Mouse (Mus musculus): Measurements from ENCODE around the gene Agl. TPM values are rescaled to one million over a fixed set of nuclear protein-coding genes. Genes with fewer than 3 reads are reported as not detected.

The Agl gene
- polyA plus RNA-seq (2015; fragmentation: Nextera tagmentation; extraction: Ambion mirVana): 8.9 and 9.1 TPM in 2 replicates

DNA sequence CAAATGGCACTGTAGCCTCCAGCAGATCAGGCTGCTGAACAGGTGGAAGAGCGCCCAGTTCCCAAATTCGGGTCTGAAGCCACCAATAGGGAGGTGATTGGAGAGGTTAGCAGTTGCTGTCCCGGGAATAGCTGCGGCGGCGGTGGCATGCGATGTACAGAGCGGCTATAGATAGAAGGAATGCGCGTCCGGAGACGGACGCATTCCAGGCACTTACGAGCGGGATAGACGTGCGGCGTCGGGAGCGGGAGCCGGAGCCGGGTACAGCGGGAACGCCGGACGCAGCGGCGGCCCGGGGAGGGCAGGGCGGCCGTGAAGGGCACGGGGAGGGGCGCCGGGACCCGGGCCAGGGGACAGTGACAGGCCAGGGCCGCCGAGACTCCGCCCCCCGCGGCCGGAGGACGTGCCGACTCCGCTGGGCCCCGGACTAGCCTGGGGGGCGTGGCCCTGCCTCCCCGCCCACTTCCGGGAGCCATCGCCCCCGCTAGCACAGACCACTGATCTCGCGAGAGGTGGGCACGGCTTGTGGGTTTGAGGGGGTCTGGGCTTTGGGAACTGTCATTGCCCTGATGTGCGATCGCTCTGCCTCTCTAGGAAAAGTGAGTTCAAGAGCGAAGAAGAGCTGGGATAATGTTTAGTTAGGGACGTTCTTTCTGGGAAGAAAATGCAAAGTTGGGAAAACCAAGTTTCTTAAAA lies at the start of gene Agl:
Agl (minus strand) TSS at position 356 of the 696 bp plus-strand sequence.
- no peaks in the 10 kb centered on the region for H3K36me3 ChIP-seq (ENCODE audit: control insufficient read depth, insufficient read depth, low read length)
- no peaks in the 10 kb centered on the region for H3K9me3 ChIP-seq (ENCODE audit: control insufficient read depth, low read length)
- DNase-seq (ENCODE audit: low spot score): peak; percentile 95
- H3K27ac ChIP-seq (replicated peaks): peak within 1 kb of the TSS; percentile 90
- peak within 1 kb of the TSS; percentile 81 for H3K4me3 ChIP-seq (ENCODE audit: low read depth, low read length)
- H3K9ac ChIP-seq (ENCODE audit: low read length): peak within 1 kb of the TSS; percentile 74
- ATAC-seq (ENCODE audit: low FRiP score, low TSS enrichment): peak; percentile 99
- WGBS: under 1% methylated on average over 52 of the region's 57 CpGs
- TF ChIP-seq CTCF (IDR thresholded peaks at IDR 0.05; ENCODE audit: low read depth): 0 out of 2 replicates have a peak, but pooled peaks have one; percentile 23
- TF ChIP-seq EP300 (optimal IDR thresholded peaks at IDR 0.05): peak; percentile 94
- no peaks in the 10 kb centered on the region for H3K27me3 ChIP-seq (ENCODE audit: control insufficient read depth, insufficient read depth, low read length)
- H3K4me2 ChIP-seq (replicated peaks; ENCODE audit: low read depth): peak within 1 kb of the TSS; percentile 72
- H3K4me1 ChIP-seq (replicated peaks; ENCODE audit: control insufficient read depth, insufficient read depth): no peaks in the 10 kb centered on the region

- Histone ChIP-seq H3K9me3 (ENCODE audit: control insufficient read depth, low read length) (no peaks in the 10 kb centered on the region), H3K36me3 (ENCODE audit: control insufficient read depth, insufficient read depth, low read length) (no peaks in the 10 kb centered on the region), H3K4me1 (replicated peaks; ENCODE audit: control insufficient read depth, insufficient read depth) (no peaks in the 10 kb centered on the region), H3K27ac (replicated peaks) (no peak overlapping the region), H3K4me3 (ENCODE audit: low read depth, low read length) (no peak overlapping the region), H3K27me3 (ENCODE audit: control insufficient read depth, insufficient read depth, low read length) (no peaks in the 10 kb centered on the region), H3K4me2 (replicated peaks; ENCODE audit: low read depth) (no peak overlapping the region), H3K9ac (ENCODE audit: low read length) (no peak overlapping the region)
- DNase-seq (ENCODE audit: low spot score): no peak
- 77% methylated on average over 6 of the region's 6 CpGs for WGBS
- ATAC-seq (ENCODE audit: low FRiP score, low TSS enrichment): no peak
- TF ChIP-seq EP300 (optimal IDR thresholded peaks at IDR 0.05) (no peak), CTCF (IDR thresholded peaks at IDR 0.05; ENCODE audit: low read depth) (no peak)
These were observed 49.6 kb upstream of the Agl start for GRCm38 (mm10) chr3:116857611-116858010.

GRCm38 (mm10) chr3:116852421-116852820 lies 44.5 kb upstream of the Agl start:
- 88% methylated on average over 3 of the region's 3 CpGs for WGBS

DNA sequence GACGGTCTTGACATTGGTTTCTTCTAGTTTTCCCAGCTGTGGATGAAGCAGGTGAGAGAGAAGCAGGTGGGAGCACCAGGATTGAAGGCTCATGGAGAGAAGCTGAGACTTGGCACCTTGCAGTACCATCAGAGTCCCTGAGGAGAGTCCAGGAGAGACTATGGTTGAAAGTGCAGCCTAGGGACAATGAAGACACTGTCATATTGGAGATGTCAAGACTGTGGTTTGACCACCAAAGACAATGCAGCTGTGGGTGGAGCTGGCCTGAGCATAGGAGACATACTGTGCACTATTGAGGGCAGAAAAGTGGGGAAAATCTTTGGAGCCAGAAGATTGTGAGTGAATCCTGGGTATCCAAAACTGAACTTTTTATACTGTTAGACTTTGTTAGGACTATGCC lies 42.4 kb upstream of the Agl start:
- no peak overlapping the region for H3K4me2 ChIP-seq (replicated peaks; ENCODE audit: low read depth)
- 84% methylated on average over 1 of the region's 1 CpGs for WGBS
- no peak overlapping the region for H3K27ac ChIP-seq (replicated peaks)
- H3K9me3 ChIP-seq (ENCODE audit: control insufficient read depth, low read length): no peaks in the 10 kb centered on the region
- H3K36me3 ChIP-seq (ENCODE audit: control insufficient read depth, insufficient read depth, low read length): no peaks in the 10 kb centered on the region
- DNase-seq (ENCODE audit: low spot score) (no peak), ATAC-seq (ENCODE audit: low FRiP score, low TSS enrichment) (no peak)
- H3K4me1 ChIP-seq (replicated peaks; ENCODE audit: control insufficient read depth, insufficient read depth): no peaks in the 10 kb centered on the region
- no peak overlapping the region for H3K9ac ChIP-seq (ENCODE audit: low read length)
- no peaks in the 10 kb centered on the region for H3K27me3 ChIP-seq (ENCODE audit: control insufficient read depth, insufficient read depth, low read length)
- H3K4me3 ChIP-seq (ENCODE audit: low read depth, low read length): no peak overlapping the region
- TF ChIP-seq EP300 (optimal IDR thresholded peaks at IDR 0.05) (no peak), CTCF (IDR thresholded peaks at IDR 0.05; ENCODE audit: low read depth) (no peak)

More at GRCm38 (mm10) chr3:116852421-116852820, 44.5 kb upstream of the Agl start:
- ATAC-seq (ENCODE audit: low FRiP score, low TSS enrichment): no peak
- no peak overlapping the region for H3K4me3 ChIP-seq (ENCODE audit: low read depth, low read length)
- DNase-seq (ENCODE audit: low spot score): no peak
- H3K27me3 ChIP-seq (ENCODE audit: control insufficient read depth, insufficient read depth, low read length): no peaks in the 10 kb centered on the region
- no peaks in the 10 kb centered on the region for H3K9me3 ChIP-seq (ENCODE audit: control insufficient read depth, low read length)
- H3K4me1 ChIP-seq (replicated peaks; ENCODE audit: control insufficient read depth, insufficient read depth): no peaks in the 10 kb centered on the region
- H3K27ac ChIP-seq (replicated peaks): no peak overlapping the region
- no peak overlapping the region for H3K9ac ChIP-seq (ENCODE audit: low read length)
- H3K36me3 ChIP-seq (ENCODE audit: control insufficient read depth, insufficient read depth, low read length): no peaks in the 10 kb centered on the region
- no peak for TF ChIP-seq CTCF (IDR thresholded peaks at IDR 0.05; ENCODE audit: low read depth)
- no peak overlapping the region for H3K4me2 ChIP-seq (replicated peaks; ENCODE audit: low read depth)

DNA sequence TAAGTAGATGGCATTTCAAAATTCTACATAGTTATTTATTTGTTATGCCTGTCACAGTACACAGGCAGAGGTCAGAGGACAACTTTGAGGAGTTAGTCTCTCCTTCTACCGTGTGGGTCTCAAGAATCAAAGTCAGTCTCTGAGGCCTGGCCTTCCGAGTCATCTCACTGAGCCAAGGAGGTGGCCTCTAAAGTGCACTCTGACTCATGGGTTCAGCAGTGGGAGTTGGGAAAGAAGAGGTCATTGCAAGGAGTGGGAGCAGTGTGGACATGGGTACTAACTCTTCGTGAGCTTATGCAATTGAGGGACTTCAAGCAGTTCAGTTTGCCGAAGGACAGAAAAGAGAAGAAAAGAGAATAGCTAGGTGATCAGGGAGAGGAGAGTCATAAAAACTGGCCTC lies 41.0 kb upstream of the Agl start:
- no peak for ATAC-seq (ENCODE audit: low FRiP score, low TSS enrichment)
- no peak overlapping the region for H3K4me2 ChIP-seq (replicated peaks; ENCODE audit: low read depth)
- no peaks in the 10 kb centered on the region for H3K27me3 ChIP-seq (ENCODE audit: control insufficient read depth, insufficient read depth, low read length)
- H3K27ac ChIP-seq (replicated peaks): no peak overlapping the region
- no peak overlapping the region for H3K9ac ChIP-seq (ENCODE audit: low read length)
- H3K36me3 ChIP-seq (ENCODE audit: control insufficient read depth, insufficient read depth, low read length): no peaks in the 10 kb centered on the region
- WGBS: 72% methylated on average over 4 of the region's 4 CpGs
- TF ChIP-seq CTCF (IDR thresholded peaks at IDR 0.05; ENCODE audit: low read depth) (no peak), EP300 (optimal IDR thresholded peaks at IDR 0.05) (no peak)
- DNase-seq (ENCODE audit: low spot score): no peak
- H3K9me3 ChIP-seq (ENCODE audit: control insufficient read depth, low read length): no peaks in the 10 kb centered on the region
- no peaks in the 10 kb centered on the region for H3K4me1 ChIP-seq (replicated peaks; ENCODE audit: control insufficient read depth, insufficient read depth)
- no peak overlapping the region for H3K4me3 ChIP-seq (ENCODE audit: low read depth, low read length)

DNA sequence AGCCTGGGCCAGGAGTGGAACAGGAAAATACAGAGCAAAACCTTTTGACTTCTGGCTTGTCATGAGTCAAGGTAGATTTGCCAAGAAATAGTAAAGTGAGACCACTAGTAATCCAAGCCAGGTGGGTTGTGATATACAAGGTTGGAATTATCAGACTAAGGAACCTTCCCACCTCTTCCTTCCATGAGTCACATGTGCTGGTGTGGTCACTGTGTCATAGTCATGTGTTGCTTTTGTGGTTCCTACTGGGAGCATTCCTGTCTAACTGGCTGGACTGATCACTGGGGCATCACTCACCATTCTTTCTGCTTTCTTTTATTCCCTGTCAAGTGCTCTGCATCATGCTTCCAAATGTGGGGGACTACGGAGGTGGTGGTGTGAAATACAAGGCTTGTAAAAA lies 40.1 kb upstream of the Agl start:
- Histone ChIP-seq H3K27ac (replicated peaks) (no peak overlapping the region), H3K36me3 (ENCODE audit: control insufficient read depth, insufficient read depth, low read length) (no peaks in the 10 kb centered on the region), H3K4me1 (replicated peaks; ENCODE audit: control insufficient read depth, insufficient read depth) (no peaks in the 10 kb centered on the region), H3K9me3 (ENCODE audit: control insufficient read depth, low read length) (no peaks in the 10 kb centered on the region), H3K9ac (ENCODE audit: low read length) (no peak overlapping the region), H3K4me3 (ENCODE audit: low read depth, low read length) (no peak overlapping the region), H3K27me3 (ENCODE audit: control insufficient read depth, insufficient read depth, low read length) (no peaks in the 10 kb centered on the region), H3K4me2 (replicated peaks; ENCODE audit: low read depth) (no peak overlapping the region)
- DNase-seq (ENCODE audit: low spot score) (no peak), ATAC-seq (ENCODE audit: low FRiP score, low TSS enrichment) (no peak)
- TF ChIP-seq CTCF (IDR thresholded peaks at IDR 0.05; ENCODE audit: low read depth): no peak
- TF ChIP-seq EP300 (optimal IDR thresholded peaks at IDR 0.05): no peak
- 72% methylated on average over 1 of the region's 1 CpGs for WGBS

Measured in stomach, postnatal 0 days (tissue).